Mouse (Mus musculus) kidney, postnatal 25 days (tissue): ENCODE data around the gene Dip2c.

Source experiments
- DNase-seq, 2 experiments: peaks; one replicate each; pipeline ENCODE4 v3.0.0; 2021; ENCODE audit warnings: mixed read lengths in 2 of 2

Gene Dip2c

DNA sequence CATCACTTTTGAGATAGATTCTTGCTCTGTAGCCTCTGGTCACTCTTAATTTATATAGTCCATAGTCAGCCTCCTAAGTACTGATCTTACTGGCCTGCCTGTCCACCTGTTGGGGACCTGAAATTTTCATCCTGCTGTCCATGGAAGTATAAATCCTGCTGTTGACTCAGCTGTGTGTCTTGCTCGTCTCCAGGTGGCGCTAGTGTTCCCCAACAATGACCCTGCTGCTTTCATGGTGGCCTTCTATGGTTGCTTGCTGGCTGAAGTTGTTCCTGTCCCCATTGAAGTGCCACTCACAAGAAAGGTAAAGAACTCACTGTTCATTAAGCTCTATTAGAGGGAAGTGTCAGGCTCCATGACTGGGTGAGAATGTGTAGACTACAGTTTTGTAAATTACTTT is 286.6 kb downstream of the Dip2c start:
- peak; percentile 49 to 53 for DNase-seq

DNA sequence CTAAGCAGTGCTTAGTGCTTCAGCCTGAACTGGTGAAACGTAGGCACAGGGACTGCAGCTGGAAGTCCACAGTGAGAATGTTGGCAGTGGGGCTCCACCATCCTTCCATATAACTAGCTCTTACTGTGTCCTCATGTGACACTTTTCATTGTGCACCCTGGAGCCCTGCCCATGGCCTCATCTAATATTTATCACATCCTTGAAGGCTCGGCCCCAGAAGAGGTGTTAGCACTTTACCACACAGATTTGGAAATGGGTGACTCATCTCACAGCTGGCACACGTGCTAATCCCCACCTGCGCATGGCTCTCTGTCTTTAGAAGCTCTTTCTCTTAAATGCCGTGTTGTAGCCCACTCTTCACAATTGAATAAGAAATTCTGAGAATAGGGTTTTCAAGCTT is 292.5 kb downstream of the Dip2c start:
- no peak for DNase-seq

DNA sequence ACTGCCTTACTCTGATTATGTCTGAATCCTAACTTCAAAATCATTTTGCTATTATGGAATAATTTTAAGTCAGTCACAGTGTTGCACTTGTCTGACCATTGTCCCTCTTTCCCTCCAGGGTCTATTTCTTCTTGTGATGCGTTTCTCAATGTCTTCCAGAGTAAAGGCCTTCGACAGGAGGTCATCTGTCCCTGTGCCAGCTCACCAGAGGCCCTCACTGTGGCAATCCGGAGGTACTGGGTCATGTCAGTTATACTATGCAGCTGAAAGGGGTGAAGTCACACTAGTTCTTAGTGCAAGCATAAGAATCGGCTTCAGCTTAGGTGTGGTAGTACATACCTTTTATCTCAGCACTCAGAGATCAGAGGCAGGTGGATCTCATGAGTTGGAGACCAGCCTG is 300.4 kb downstream of the Dip2c start:
- DNase-seq: no peak

DNA sequence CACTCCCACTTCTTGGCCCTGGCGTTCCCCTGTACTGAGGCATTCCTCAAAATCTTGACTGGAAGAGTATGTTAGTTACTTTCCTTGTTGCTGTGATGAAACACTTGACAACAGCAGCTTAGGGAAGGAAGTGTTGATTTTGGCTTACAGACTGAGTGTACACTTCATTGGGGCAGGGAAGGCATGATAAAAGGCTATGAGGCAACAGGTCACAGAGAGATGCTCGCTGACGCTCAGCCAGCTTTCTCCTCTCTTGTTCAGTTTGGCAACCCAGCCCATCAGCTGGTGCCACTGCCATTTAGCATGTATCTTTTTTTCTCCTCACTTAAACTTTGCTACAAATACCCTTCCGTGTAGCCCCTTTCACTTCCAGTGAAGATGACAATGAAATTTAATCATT is 302.1 kb downstream of the Dip2c start:
- DNase-seq: peak; percentile 32 to 49

DNA sequence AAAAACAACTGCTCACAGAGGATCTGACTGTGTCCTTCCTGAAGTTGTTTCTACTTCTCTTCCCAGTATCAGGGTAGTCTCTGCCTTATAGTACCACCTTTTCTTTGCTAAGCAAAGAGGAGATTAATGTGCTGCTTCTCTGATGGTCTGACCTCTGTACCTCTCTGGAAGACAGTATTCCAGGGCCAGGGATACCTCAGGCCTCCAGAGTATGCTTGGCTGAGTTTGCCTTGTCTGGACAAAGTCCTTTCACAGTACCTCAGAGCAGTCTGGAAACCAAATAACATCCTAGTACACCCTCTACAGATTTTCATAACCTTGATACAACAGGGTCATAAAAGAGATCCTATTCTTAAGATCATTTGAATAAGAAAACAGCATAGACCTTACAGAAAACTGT is 305.5 kb downstream of the Dip2c start:
- DNase-seq: peak; percentile 42 to 62

DNA sequence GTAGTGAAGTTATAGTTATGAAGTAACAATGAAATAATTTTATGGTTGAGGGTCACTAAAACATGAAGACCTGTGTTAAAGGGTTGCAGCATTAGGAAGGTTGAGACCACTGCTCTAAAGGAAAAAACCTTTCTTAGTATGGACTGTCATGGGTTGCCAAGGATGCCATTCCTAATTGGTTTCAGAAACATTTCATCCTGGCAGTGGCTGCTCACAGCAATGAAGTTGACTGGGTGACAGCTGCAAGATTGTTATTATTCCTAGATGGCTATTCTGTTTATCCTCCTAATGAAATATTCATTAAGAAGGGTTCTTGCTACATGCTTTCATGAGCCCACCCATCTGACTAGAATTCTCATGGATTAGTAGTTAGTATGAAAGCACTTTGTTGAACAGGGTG is 307.3 kb downstream of the Dip2c start:
- DNase-seq: no peak

DNA sequence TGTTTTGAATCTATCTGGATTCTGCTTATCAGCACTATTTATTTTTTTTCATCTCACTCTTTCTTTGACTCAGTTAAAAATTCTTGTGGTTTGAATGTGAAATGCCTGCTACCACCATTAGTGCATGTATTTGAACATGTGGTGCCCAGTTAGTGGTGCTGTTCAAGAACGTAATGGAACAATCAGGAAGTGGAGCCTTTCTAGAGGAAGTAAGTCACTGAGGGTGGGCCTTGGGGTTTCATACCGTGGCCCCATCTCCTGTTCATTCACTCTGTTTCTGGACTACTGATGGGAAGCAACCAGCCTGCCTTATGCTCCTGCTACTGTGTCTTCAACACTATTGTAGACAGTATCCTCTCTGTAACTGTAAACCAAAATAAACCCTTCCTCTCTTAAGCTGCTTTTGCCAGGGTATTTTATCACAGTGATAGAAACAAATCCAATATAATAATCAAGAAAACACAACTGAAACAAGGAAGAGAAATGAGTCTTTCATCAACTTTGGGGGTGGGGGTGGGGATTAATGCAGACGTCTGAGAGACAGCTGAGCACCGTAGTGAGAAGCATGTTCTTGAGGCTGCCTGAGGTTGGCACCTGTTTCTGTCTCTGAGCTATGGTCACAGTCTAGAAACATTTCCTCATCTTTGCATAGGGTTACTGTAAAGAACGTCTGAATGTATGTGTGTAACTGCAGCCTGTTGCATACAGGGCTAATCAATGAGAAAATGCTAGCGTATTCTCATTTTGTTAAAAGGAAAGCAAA is 323.2 kb downstream of the Dip2c start:
- no peak for DNase-seq

DNA sequence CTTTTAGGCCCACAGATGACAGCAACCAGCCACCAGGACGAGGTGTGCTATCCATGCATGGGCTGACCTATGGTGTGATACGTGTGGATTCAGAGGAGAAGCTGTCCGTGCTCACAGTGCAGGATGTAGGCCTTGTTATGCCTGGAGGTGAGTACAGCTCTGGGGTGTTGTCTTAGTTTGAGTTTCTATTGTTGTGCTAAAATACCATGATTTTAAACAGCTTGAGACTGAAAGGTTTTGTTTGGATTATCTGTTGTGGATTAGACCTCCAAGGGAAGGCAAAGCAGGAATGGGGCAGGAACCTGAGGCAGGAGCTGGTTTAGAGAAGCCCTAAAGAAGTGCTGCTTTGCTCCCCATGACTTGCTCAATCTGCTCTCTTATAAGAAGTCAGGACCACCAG is 325.0 kb downstream of the Dip2c start:
- no peak for DNase-seq

DNA sequence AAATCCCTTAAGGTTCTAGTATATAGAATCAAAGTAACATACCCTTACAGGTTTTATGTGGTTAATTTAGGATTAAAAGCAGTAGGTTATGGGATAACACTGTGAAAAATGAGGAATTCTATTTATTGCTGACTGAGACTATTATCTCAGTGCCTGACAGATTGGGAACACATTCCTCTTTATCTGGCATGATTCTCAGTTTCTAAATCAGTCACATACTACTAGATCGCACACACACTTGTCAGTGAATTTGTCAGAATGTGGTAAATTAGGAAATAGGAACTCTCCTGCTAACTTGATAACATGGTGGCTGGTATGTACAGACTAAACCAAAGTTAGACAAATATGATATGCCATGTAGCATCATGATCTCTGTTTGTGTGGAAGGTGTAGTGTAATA is 334.9 kb downstream of the Dip2c start:
- DNase-seq: no peak

DNA sequence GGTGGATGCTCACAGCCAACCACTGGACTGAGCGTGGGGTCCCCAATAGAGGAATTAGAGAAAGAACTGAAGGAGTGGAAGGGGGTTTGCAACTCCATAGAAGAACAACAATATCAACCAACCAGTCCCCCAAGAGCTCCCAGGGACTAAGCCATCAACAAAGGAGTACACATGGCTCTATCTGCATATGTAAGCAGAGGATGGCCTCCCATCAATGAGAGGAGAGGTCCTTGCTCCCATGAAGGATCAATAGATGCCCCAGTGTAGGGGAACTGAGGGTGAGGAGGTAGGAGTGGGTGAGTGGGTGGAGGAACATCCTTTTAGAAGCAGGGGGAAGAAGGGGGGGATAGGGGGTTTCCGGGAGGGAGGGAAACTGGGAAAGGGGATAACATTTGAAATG is 356.4 kb downstream of the Dip2c start:
- no peak for DNase-seq

DNA sequence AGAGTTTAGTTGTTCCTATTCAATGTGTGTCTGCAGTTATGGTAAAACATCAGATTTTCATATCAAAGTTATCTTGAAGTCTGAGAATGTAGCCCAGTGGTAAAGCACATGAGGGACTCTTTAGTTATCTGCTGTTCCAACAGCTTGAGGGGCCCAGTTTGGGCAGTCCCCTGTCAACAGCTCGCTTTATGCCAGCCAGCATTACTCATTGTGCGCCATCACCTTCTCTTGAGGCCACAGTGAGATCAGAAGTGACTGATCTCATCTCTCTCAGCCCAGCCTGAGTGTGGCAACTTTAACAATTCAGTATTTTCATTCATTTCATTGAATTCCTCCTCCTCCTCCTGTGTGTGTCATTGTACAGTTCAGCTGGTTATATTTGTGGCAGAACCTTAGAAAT is 359.6 kb downstream of the Dip2c start:
- DNase-seq: no peak

DNA sequence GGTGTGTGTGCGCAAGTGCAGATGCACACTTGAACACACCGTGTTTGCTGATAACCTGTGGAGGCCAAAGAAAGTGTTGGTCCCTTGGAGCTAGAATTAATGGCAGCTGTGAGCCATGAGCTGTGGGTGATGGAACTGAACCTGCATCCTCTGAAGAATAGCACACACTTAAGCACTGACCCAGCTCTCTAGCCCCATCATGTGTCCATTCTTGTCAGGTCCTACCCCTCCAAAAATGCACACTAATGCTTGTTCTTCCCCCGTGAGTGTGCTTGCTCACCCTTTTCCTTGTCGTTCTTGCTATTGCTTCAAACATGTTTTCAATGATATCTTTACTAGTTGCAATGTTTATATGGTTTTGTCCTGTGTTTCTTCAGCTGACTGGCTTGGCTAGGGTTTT is 360.2 kb downstream of the Dip2c start:
- peak in 1 of 2 experiments; percentile 51 for DNase-seq

DNA sequence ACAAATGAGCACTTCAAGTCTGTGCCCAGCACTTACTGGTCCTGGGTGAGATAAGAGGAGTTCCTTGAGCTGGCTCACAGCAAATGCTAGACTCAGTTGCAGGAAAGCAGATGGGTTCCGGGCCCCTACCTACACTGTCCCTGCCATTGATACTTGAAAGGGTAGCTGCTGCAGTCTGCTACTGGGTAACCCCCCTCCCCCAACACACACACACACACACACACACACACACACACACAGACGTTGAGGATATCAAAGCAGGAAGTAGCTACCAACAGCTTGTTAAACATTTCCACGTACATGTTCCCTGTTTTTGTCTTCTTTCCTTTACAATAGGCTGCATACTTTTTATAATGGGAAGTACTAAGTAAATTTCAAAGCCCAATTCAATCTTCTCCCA is 361.6 kb downstream of the Dip2c start:
- DNase-seq: no peak

DNA sequence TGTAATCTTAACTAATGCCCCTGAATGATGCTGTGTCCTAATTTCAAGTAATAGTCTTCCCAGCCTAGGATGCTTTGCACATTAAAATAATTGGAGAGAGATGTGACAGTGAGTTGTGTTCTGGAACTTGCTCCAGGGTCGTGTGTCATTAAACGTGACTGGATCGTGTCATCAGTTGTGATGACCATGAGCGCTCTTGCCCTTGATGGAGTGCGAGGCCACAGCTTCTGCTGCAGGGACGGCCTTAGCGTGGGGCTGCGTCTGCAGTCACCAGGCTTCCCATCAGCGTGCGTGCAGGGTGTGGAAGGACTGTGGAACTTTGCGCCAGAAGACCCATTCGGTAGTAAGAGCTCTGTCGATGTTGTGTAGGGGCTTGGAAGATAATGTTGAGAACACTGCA is 372.4 kb downstream of the Dip2c start:
- DNase-seq: no peak

DNA sequence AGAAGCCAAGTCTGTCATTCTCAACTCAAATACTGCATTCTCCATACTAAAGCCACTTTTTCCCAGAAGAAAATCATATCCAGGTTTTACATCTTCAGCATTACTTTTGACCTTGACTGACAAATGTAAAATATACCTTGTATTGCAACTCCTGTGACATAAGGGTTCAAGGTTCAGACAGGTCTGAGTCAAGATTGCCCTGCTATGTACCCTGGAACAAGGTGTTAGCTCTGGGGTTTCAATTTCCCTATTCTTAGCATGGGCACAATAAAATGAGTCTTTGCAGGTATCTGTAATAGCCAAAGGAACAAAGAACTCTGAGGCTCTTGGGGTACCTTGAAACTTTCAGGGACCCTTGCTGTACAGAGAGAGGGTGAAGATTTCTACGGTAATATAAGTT is 373.6 kb downstream of the Dip2c start:
- DNase-seq: no peak

DNA sequence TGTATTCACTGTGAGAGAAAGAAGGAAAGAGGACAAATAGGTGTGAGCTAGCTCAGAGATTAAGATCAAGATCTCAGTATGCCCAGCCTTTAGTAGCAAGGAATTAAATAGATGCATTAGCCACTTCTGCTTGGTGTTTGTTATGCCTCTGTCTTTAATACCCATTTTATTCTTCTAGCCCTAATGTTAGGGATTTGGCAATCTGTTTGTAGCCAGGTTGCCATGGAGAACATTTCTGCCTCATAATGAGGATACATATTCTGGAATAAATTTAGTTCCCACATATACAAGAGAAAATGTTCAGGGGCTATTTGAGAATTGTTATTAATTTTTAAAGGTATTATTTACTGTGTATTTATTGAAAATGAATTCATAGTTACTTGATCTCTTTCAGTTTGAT is 374.3 kb downstream of the Dip2c start:
- DNase-seq: no peak

DNA sequence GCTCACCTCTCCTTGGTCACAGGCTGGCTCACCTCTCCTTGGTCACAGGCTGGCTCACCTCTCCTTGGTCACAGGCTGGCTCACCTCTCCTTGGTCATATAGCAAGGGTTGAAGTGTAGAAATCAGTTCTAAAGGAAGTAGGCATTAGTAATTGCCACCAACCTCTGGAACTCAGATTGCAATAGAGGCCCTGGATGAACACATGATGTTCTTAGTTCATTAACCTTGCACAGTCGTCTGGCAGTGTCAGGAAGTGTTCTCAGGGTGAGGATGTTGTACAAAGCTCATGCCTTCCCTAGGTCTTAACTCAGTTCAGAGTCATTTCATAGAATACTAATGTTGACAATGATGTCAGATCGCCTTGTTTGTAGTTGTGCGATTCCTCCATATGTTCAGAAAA is 376.7 kb downstream of the Dip2c start:
- DNase-seq: no peak

DNA sequence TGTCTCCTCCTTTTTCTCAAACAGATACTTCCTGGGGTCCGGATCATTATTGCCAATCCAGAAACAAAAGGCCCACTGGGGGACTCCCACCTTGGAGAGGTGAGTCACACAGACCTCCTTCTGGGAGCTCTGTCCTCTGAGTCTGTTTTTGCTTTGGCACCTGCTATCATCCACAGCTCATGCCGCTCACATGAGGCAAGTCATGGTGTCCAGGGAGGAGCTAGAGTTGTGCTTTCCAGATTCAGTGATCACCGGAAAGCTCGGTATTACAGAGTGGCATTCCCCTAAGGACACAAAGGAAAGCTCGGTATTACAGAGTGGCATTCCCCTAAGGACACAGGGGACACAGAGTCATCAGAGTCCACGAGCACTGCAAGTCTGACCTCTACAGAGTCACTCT is 380.3 kb downstream of the Dip2c start:
- DNase-seq: no peak

DNA sequence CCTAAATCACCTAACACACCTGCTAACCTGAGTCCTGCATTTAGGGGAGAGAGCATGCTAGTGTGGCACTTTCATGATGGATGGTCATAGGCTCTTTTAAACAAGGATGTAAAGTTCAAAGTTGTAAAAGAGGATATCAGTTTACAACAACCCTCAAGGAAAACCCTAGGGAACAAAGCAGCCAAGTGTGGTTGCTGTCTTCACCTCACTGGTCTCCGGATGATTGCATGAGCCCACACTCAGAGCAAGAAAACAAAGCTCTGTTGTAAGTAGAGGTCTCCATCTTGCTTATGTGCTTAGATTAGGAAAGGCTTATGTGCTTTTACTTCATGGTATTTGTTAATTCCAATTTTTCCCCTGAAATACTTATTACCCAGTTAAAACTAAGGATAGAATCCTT is 384.4 kb downstream of the Dip2c start:
- DNase-seq: no peak

DNA sequence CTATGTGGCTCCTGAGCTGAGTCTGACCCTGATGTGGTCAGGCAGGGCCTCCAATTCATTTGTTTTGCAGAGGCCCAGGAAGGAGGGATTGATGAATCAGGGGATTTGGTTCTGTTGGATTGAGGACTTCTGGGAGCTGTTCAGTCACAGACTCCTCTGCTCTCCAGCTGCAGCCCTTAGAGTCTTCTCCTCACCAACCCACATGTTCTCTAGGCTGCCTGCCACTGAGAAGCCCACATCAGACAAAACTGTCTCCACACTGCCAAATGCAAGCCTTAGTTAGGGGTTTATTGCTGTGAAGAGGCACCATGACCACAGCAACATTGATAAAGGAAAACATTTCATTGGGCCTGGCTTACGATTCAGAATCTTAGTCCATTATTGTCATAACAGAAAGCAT is 387.3 kb downstream of the Dip2c start:
- no peak for DNase-seq

DNA sequence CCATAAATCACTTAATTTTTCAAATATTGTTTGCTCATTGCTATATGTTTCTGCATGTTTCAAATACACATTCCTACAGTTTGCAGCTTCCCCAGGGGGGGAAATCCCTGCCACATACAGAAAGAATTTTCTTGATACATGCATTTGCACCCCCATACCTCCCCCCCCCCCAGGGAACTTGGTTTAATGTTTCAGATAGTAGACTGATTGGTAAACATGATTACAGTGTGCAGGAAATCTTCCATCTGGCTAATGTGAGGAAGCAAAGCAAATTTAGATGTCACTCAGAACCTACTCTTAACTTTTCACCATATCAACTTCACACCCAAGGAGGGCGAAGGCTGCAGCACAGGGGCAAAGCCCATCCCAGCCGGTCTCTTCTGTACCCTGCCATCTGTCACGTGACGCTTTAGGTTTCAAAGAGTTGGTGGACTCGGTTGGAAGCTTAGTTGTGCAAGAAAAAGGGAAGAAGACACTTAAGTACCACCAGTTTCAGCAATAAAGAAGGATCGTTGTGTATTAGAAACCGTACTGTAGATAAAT is 391.7 kb downstream of the Dip2c start:
- no peak for DNase-seq

DNA sequence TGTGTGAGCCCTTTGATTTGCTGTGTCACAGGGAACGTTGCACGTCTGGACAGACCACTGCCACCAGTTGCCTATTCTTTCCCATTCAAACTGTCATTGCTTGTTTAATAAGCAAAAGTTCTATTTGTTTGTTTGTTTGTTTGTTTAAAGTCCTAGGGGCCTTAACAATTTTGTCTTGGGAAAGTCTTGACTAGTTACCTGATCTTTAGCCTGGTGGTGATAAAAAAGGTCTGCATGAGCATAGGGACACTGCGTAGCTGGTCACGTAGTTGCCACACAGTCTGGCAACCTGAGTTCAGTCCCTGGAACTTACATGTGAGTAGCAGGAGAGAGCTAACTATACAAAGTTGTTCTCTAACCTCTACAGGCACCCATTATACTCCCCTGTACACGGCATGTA is 392.9 kb downstream of the Dip2c start:
- DNase-seq: no peak

DNA sequence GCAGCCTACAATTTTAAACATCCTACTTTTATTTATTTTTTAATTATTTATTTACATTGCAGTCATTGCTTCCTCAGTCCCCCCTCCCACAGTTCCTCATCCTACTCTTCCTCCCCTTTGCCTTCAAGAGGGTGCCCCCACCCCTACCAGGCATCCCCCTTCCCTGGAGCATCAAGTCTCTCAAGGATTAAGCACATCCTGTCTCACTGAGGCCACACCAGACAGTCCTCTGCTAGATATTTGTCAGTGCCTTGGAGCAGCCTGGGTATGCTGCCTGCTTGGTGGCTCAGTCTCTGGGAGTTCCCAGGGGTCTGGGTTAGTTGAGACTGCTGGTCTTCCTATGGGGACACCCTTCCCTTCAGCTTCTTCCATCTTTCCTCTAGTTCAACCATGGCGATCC is 397.8 kb downstream of the Dip2c start:
- no peak for DNase-seq

DNA sequence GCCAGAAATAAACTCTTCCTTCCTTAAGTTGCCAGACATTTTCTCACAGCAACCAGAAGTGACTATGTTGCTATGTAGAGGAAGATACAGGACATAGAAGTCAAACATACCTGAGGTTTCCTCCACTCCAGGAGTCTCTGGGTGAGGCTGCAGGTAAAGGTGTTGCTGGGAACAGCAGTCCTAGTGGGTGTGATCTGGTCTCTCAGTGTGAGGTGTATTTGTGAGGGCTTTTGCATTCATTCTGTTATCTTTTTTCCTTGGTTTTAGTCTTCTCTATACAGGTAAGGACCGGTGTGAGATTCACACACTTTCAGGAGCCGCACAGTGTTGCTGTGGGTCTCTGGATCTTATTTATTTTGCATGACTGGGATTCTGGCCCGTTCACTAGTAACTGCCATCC is 405.2 kb downstream of the Dip2c start:
- no peak for DNase-seq

DNA sequence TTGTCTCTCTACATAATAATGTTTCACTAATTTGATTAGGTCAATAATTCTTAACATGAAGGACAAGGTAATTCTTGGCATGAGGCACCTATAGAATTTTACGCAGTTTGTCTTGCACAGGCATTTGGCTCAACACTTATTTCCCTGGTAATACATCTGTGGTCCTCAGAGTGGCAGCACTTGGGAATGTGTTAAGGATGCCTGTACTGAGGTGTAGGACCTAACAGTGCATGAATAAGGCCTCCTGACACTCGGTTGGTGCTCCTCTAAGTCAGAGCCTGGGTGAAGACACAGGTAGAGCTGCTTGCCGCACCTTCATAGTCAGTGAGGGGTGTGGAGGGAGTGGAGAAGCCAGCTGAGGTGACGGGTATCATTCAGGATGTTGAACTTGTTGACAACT is 407.0 kb downstream of the Dip2c start:
- DNase-seq: no peak
